Mouse (Mus musculus): ENCODE results near the gene Rtn2. TPM values are rescaled to one million over a fixed set of nuclear protein-coding genes. Genes with fewer than 3 reads are reported as not detected.

Rtn2 gene
- 127 and 128 TPM in 2 replicates for polyA plus RNA-seq (2015; fragmentation: Nextera tagmentation; extraction: Ambion mirVana)

GRCm38 (mm10) chr7:19282385-19282784 is at the start of gene Rtn2:
Gene Rtn2, plus strand, starts transcription at chr7:19282624.
- ATAC-seq, result peak; percentile 85
- peak within 1 kb of the TSS; percentile 59 for H3K4me2 ChIP-seq (ENCODE audit: low read length)
- H3K9ac ChIP-seq (replicated peaks; ENCODE audit: low read depth, low read length), result peak within 1 kb of the TSS; percentile 100
- H3K4me1 ChIP-seq (replicated peaks; ENCODE audit: control insufficient read depth, insufficient read depth, low read length), result peaks cover 28% of the 10 kb centered on the region
- peaks cover 6% of the 10 kb centered on the region for H3K36me3 ChIP-seq (ENCODE audit: control insufficient read depth, insufficient read depth)
- peaks cover 34% of the 10 kb centered on the region for H3K27me3 ChIP-seq (replicated peaks; ENCODE audit: control insufficient read depth, insufficient read depth, low read length)
- peak within 1 kb of the TSS; percentile 94 for H3K27ac ChIP-seq (ENCODE audit: low read length)
- peak within 1 kb of the TSS; percentile 95 for H3K4me3 ChIP-seq (replicated peaks; ENCODE audit: low read length)
- no peaks in the 10 kb centered on the region for H3K9me3 ChIP-seq (ENCODE audit: control insufficient read depth, low read length)
- under 1% methylated on average over 35 of the region's 37 CpGs for WGBS

- Histone ChIP-seq H3K9me3 (ENCODE audit: control insufficient read depth, low read length) (no peaks in the 10 kb centered on the region), H3K27ac (ENCODE audit: low read length) (no peak overlapping the region), H3K27me3 (replicated peaks; ENCODE audit: control insufficient read depth, insufficient read depth, low read length) (no peaks in the 10 kb centered on the region), H3K4me2 (ENCODE audit: low read length) (no peak overlapping the region), H3K9ac (replicated peaks; ENCODE audit: low read depth, low read length) (no peak overlapping the region), H3K36me3 (ENCODE audit: control insufficient read depth, insufficient read depth) (no peaks in the 10 kb centered on the region), H3K4me3 (replicated peaks; ENCODE audit: low read length) (no peak overlapping the region), H3K4me1 (replicated peaks; ENCODE audit: control insufficient read depth, insufficient read depth, low read length) (peaks cover 9% of the 10 kb centered on the region)
- 82% methylated on average over 5 of the region's 5 CpGs for WGBS
- no peak for ATAC-seq
Observed at GRCm38 (mm10) chr7:19234652-19235051, 47.8 kb upstream of the Rtn2 start.

GRCm38 (mm10) chr7:19235092-19235671 is 47.2 kb upstream of the Rtn2 start:
- Histone ChIP-seq H3K27ac (ENCODE audit: low read length) (no peak overlapping the region), H3K4me3 (replicated peaks; ENCODE audit: low read length) (no peak overlapping the region), H3K4me1 (replicated peaks; ENCODE audit: control insufficient read depth, insufficient read depth, low read length) (peaks cover 8% of the 10 kb centered on the region), H3K9ac (replicated peaks; ENCODE audit: low read depth, low read length) (no peak overlapping the region), H3K9me3 (ENCODE audit: control insufficient read depth, low read length) (no peaks in the 10 kb centered on the region), H3K36me3 (ENCODE audit: control insufficient read depth, insufficient read depth) (no peaks in the 10 kb centered on the region), H3K4me2 (ENCODE audit: low read length) (no peak overlapping the region), H3K27me3 (replicated peaks; ENCODE audit: control insufficient read depth, insufficient read depth, low read length) (no peaks in the 10 kb centered on the region)
- ATAC-seq, result no peak
- 92% methylated on average over 2 of the region's 2 CpGs for WGBS

GRCm38 (mm10) chr7:19236411-19236810 is 46.0 kb upstream of the Rtn2 start:
- Histone ChIP-seq H3K4me1 (replicated peaks; ENCODE audit: control insufficient read depth, insufficient read depth, low read length) (peaks cover 8% of the 10 kb centered on the region), H3K4me3 (replicated peaks; ENCODE audit: low read length) (no peak overlapping the region), H3K27me3 (replicated peaks; ENCODE audit: control insufficient read depth, insufficient read depth, low read length) (no peaks in the 10 kb centered on the region), H3K4me2 (ENCODE audit: low read length) (no peak overlapping the region), H3K9ac (replicated peaks; ENCODE audit: low read depth, low read length) (0 out of 2 replicates have a peak overlapping the region, but pooled peaks have one; percentile 17), H3K36me3 (ENCODE audit: control insufficient read depth, insufficient read depth) (no peaks in the 10 kb centered on the region), H3K9me3 (ENCODE audit: control insufficient read depth, low read length) (no peaks in the 10 kb centered on the region), H3K27ac (ENCODE audit: low read length) (no peak overlapping the region)
- 61% methylated on average over 2 of the region's 2 CpGs for WGBS
- no peak for ATAC-seq

- H3K9ac ChIP-seq (replicated peaks; ENCODE audit: low read depth, low read length), result no peak overlapping the region
Observed at GRCm38 (mm10) chr7:19238344-19238743, 44.1 kb upstream of the Rtn2 start.

GRCm38 (mm10) chr7:19239423-19239822 is 43.0 kb upstream of the Rtn2 start:
- no peak overlapping the region for H3K9ac ChIP-seq (replicated peaks; ENCODE audit: low read depth, low read length)
- peak; percentile 94 for ATAC-seq
- no peaks in the 10 kb centered on the region for H3K9me3 ChIP-seq (ENCODE audit: control insufficient read depth, low read length)
- H3K4me3 ChIP-seq (replicated peaks; ENCODE audit: low read length), result no peak overlapping the region
- H3K27me3 ChIP-seq (replicated peaks; ENCODE audit: control insufficient read depth, insufficient read depth, low read length), result no peaks in the 10 kb centered on the region
- WGBS, result 0% methylated on average over 1 of the region's 1 CpGs
- peak overlapping the region; percentile 37 for H3K27ac ChIP-seq (ENCODE audit: low read length)
- peaks cover 8% of the 10 kb centered on the region for H3K4me1 ChIP-seq (replicated peaks; ENCODE audit: control insufficient read depth, insufficient read depth, low read length)
- H3K36me3 ChIP-seq (ENCODE audit: control insufficient read depth, insufficient read depth), result no peaks in the 10 kb centered on the region
- no peak overlapping the region for H3K4me2 ChIP-seq (ENCODE audit: low read length)

More at GRCm38 (mm10) chr7:19238344-19238743, 44.1 kb upstream of the Rtn2 start:
- ATAC-seq, result no peak
- H3K4me3 ChIP-seq (replicated peaks; ENCODE audit: low read length), result no peak overlapping the region
- no peaks in the 10 kb centered on the region for H3K9me3 ChIP-seq (ENCODE audit: control insufficient read depth, low read length)
- peaks cover 8% of the 10 kb centered on the region for H3K4me1 ChIP-seq (replicated peaks; ENCODE audit: control insufficient read depth, insufficient read depth, low read length)
- H3K27me3 ChIP-seq (replicated peaks; ENCODE audit: control insufficient read depth, insufficient read depth, low read length), result no peaks in the 10 kb centered on the region
- 95% methylated on average over 4 of the region's 4 CpGs for WGBS
- H3K4me2 ChIP-seq (ENCODE audit: low read length), result no peak overlapping the region
- H3K27ac ChIP-seq (ENCODE audit: low read length), result no peak overlapping the region
- no peaks in the 10 kb centered on the region for H3K36me3 ChIP-seq (ENCODE audit: control insufficient read depth, insufficient read depth)

GRCm38 (mm10) chr7:19239986-19240385 is 42.4 kb upstream of the Rtn2 start:
- Histone ChIP-seq H3K27me3 (replicated peaks; ENCODE audit: control insufficient read depth, insufficient read depth, low read length) (no peaks in the 10 kb centered on the region), H3K4me1 (replicated peaks; ENCODE audit: control insufficient read depth, insufficient read depth, low read length) (peaks cover 8% of the 10 kb centered on the region), H3K9me3 (ENCODE audit: control insufficient read depth, low read length) (no peaks in the 10 kb centered on the region), H3K27ac (ENCODE audit: low read length) (peak overlapping the region; percentile 37), H3K4me3 (replicated peaks; ENCODE audit: low read length) (no peak overlapping the region), H3K36me3 (ENCODE audit: control insufficient read depth, insufficient read depth) (0 out of 2 replicates have a peak, but pooled peaks cover 2% of the 10 kb centered on the region), H3K4me2 (ENCODE audit: low read length) (no peak overlapping the region), H3K9ac (replicated peaks; ENCODE audit: low read depth, low read length) (no peak overlapping the region)
- 71% methylated on average over 2 of the region's 4 CpGs for WGBS
- ATAC-seq, result no peak

- Histone ChIP-seq H3K9ac (replicated peaks; ENCODE audit: low read depth, low read length) (no peak overlapping the region), H3K27me3 (replicated peaks; ENCODE audit: control insufficient read depth, insufficient read depth, low read length) (no peaks in the 10 kb centered on the region), H3K4me3 (replicated peaks; ENCODE audit: low read length) (no peak overlapping the region), H3K36me3 (ENCODE audit: control insufficient read depth, insufficient read depth) (0 out of 2 replicates have a peak, but pooled peaks cover 2% of the 10 kb centered on the region), H3K4me2 (ENCODE audit: low read length) (no peak overlapping the region), H3K9me3 (ENCODE audit: control insufficient read depth, low read length) (no peaks in the 10 kb centered on the region), H3K4me1 (replicated peaks; ENCODE audit: control insufficient read depth, insufficient read depth, low read length) (peaks cover 8% of the 10 kb centered on the region), H3K27ac (ENCODE audit: low read length) (no peak overlapping the region)
- WGBS, result 76% methylated on average over 8 of the region's 8 CpGs
- ATAC-seq, result no peak
Observed at GRCm38 (mm10) chr7:19240905-19241463, 41.4 kb upstream of the Rtn2 start.

- 86% methylated on average over 1 of the region's 1 CpGs for WGBS
- H3K27ac ChIP-seq (ENCODE audit: low read length), result no peak overlapping the region
- no peaks in the 10 kb centered on the region for H3K9me3 ChIP-seq (ENCODE audit: control insufficient read depth, low read length)
- H3K4me3 ChIP-seq (replicated peaks; ENCODE audit: low read length), result no peak overlapping the region
- peaks cover 5% of the 10 kb centered on the region for H3K4me1 ChIP-seq (replicated peaks; ENCODE audit: control insufficient read depth, insufficient read depth, low read length)
- H3K9ac ChIP-seq (replicated peaks; ENCODE audit: low read depth, low read length), result no peak overlapping the region
- H3K27me3 ChIP-seq (replicated peaks; ENCODE audit: control insufficient read depth, insufficient read depth, low read length), result no peaks in the 10 kb centered on the region
- no peak overlapping the region for H3K4me2 ChIP-seq (ENCODE audit: low read length)
- H3K36me3 ChIP-seq (ENCODE audit: control insufficient read depth, insufficient read depth), result 0 out of 2 replicates have a peak, but pooled peaks cover 2% of the 10 kb centered on the region
- no peak for ATAC-seq
Observed at GRCm38 (mm10) chr7:19242005-19242404, 40.4 kb upstream of the Rtn2 start.
